Mouse (Mus musculus) CH12.LX (cell line): ENCODE measurements around the gene Insig1. TPM values are rescaled to one million over a fixed set of nuclear protein-coding genes. Genes with fewer than 3 reads are reported as not detected.

Experiments
- DNase-seq: peaks from one replicate; pipeline ENCODE4 v3.0.0-alpha.2; 2013; ENCODE audit errors: extremely low read depth
- H3K27ac ChIP-seq: 2 replicates; pipeline ENCODE4 v1.5.1; 2012; ENCODE audit warnings: low read depth, mild to moderate bottlenecking, control low read depth, moderate library complexity; ENCODE audit not compliant: insufficient read depth
- H3K27me3 ChIP-seq: replicated peaks from 2 replicates; pipeline ENCODE3; 2012; ENCODE audit warnings: inconsistent platforms
- H3K36me3 ChIP-seq, 2 experiments: replicated peaks in 1 of 2; 2 replicates each; pipeline versions ENCODE3 to v1.6.1; 2012; ENCODE audit warnings: inconsistent platforms in 1 of 2, low read length in 1 of 2, mild to moderate bottlenecking in 1 of 2, mixed read lengths in 1 of 2, moderate library complexity in 1 of 2; ENCODE audit not compliant: control insufficient read depth in 1 of 2, insufficient read depth in 1 of 2
- H3K4me1 ChIP-seq, 2 experiments: 2 replicates each; pipeline ENCODE4 v1.6.1; 2012; ENCODE audit warnings: inconsistent platforms in 1 of 2, moderate library complexity in 1 of 2; ENCODE audit not compliant: insufficient read depth in 2 of 2, control insufficient read depth in 1 of 2
- H3K4me2 ChIP-seq: 2 replicates; pipeline ENCODE4 v1.6.1; 2012; ENCODE audit warnings: low read depth, mild to moderate bottlenecking, control low read depth; ENCODE audit not compliant: poor library complexity, insufficient read depth, severe bottlenecking
- H3K4me3 ChIP-seq, 3 experiments: fragments of 150-350 bp in 1 of 3; sonication (generic) in 1 of 3; replicated peaks in 1 of 3; 2 replicates each; pipeline versions ENCODE3 to v1.5.1; 2011 to 2012; ENCODE audit warnings: low read depth in 2 of 3, low read length in 2 of 3, mild to moderate bottlenecking in 2 of 3, moderate library complexity in 2 of 3, control low read depth in 1 of 3, improper control_type of control experiment in 1 of 3, inconsistent platforms in 1 of 3, mixed read lengths in 1 of 3; ENCODE audit not compliant: poor library complexity in 1 of 3
- H3K79me2 ChIP-seq: replicated peaks from 2 replicates; pipeline ENCODE4 v1.6.1; 2012; ENCODE audit warnings: mild to moderate bottlenecking, moderate library complexity; ENCODE audit not compliant: control insufficient read depth, poor library complexity, insufficient read depth, severe bottlenecking; ENCODE audit errors: extremely low read depth
- H3K9ac ChIP-seq: 2 replicates; pipeline ENCODE4 v1.6.1; 2012; ENCODE audit warnings: low read depth, mild to moderate bottlenecking, control low read depth, moderate library complexity; ENCODE audit not compliant: insufficient read depth
- H3K9me3 ChIP-seq: replicated peaks from 2 replicates; pipeline ENCODE3; 2012; ENCODE audit warnings: low read length, inconsistent platforms, mixed read lengths
- BHLHE40 ChIP-seq: IDR thresholded peaks from 2 replicates; pipeline ENCODE4 v1.6.1; 2011; ENCODE audit warnings: mild to moderate bottlenecking, low read depth, low read length, improper control_type of control experiment
- CHD2 ChIP-seq: IDR thresholded peaks from 2 replicates; pipeline ENCODE4 v1.6.1; 2011; ENCODE audit warnings: low read length, improper control_type of control experiment
- CTCF ChIP-seq, 2 experiments: IDR thresholded peaks in 1 of 2; conservative IDR thresholded peaks in 1 of 2; 2 replicates each; pipeline ENCODE4 v1.5.1; 2011 to 2012; ENCODE audit warnings: low read depth in 2 of 2, low read length in 2 of 2, improper control_type of control experiment in 1 of 2, inconsistent platforms in 1 of 2, mild to moderate bottlenecking in 1 of 2, moderate library complexity in 1 of 2
- E2F4 ChIP-seq: IDR thresholded peaks from 2 replicates; pipeline ENCODE4 v1.6.1; 2011; ENCODE audit warnings: low read depth, low read length, improper control_type of control experiment; ENCODE audit not compliant: insufficient replicate concordance
- ELF1 ChIP-seq: IDR thresholded peaks from 2 replicates; pipeline ENCODE4 v1.6.1; 2014; ENCODE audit warnings: low read depth, mild to moderate bottlenecking, inconsistent platforms, low read length, improper control_type of control experiment
- EP300 ChIP-seq: IDR thresholded peaks from 2 replicates; pipeline ENCODE4 v1.6.1; 2011; ENCODE audit warnings: low read length, improper control_type of control experiment
- ETS1 ChIP-seq: conservative IDR thresholded peaks from 2 replicates; pipeline ENCODE4 v1.6.1; 2012; ENCODE audit warnings: low read depth, mild to moderate bottlenecking, inconsistent platforms, low read length, improper control_type of control experiment, moderate library complexity
- GABPA ChIP-seq: IDR thresholded peaks from 2 replicates; pipeline ENCODE4 v1.6.1; 2012; ENCODE audit warnings: low read depth, low read length, improper control_type of control experiment, inconsistent platforms; ENCODE audit not compliant: insufficient replicate concordance
- JUND ChIP-seq: conservative IDR thresholded peaks from 2 replicates; pipeline ENCODE4 v1.6.1; 2011; ENCODE audit warnings: low read depth, low read length, improper control_type of control experiment
- KAT2A ChIP-seq: IDR thresholded peaks from 2 replicates; pipeline ENCODE4 v1.6.1; 2012; ENCODE audit warnings: low read length, improper control_type of control experiment, inconsistent platforms; ENCODE audit not compliant: insufficient replicate concordance
- MAFK ChIP-seq: IDR thresholded peaks from 2 replicates; pipeline ENCODE4 v1.6.1; 2011; ENCODE audit warnings: low read length, improper control_type of control experiment; ENCODE audit not compliant: insufficient replicate concordance
- MAX ChIP-seq: IDR thresholded peaks from 2 replicates; pipeline ENCODE4 v1.6.1; 2011; ENCODE audit warnings: low read length, improper control_type of control experiment
- MEF2A ChIP-seq: IDR thresholded peaks from 2 replicates; pipeline ENCODE4 v1.6.1; 2014; ENCODE audit warnings: low read depth, mild to moderate bottlenecking, inconsistent platforms, low read length, improper control_type of control experiment, borderline replicate concordance
- MXI1 ChIP-seq: IDR thresholded peaks from 2 replicates; pipeline ENCODE4 v1.6.1; 2011; ENCODE audit warnings: mild to moderate bottlenecking, low read depth, low read length, improper control_type of control experiment
- MYC ChIP-seq: IDR thresholded peaks from 2 replicates; pipeline ENCODE4 v1.6.1; 2011; ENCODE audit warnings: low read depth, mild to moderate bottlenecking, improper control_type of control experiment, low read length
- NELFE ChIP-seq: IDR thresholded peaks from 2 replicates; pipeline ENCODE4 v1.6.1; 2011; ENCODE audit warnings: low read depth, low read length, improper control_type of control experiment
- NRF1 ChIP-seq: IDR thresholded peaks from 2 replicates; pipeline ENCODE4 v1.6.1; 2014; ENCODE audit warnings: low read depth, mild to moderate bottlenecking, inconsistent platforms, low read length, improper control_type of control experiment, moderate library complexity
- PAX5 ChIP-seq: IDR thresholded peaks from 2 replicates; pipeline ENCODE4 v1.6.1; 2012; ENCODE audit warnings: low read length, inconsistent platforms, mixed read lengths
- POLR2A ChIP-seq: IDR thresholded peaks from 2 replicates; pipeline ENCODE4 v1.6.1; 2011; ENCODE audit warnings: low read depth, mild to moderate bottlenecking, improper control_type of control experiment, low read length
- RAD21 ChIP-seq: IDR thresholded peaks from 2 replicates; pipeline ENCODE4 v1.6.1; 2011; ENCODE audit warnings: low read depth, mild to moderate bottlenecking, low read length, improper control_type of control experiment, moderate library complexity
- RCOR1 ChIP-seq: conservative IDR thresholded peaks from 2 replicates; pipeline ENCODE4 v1.6.1; 2012; ENCODE audit warnings: low read depth, mild to moderate bottlenecking, inconsistent platforms, low read length, improper control_type of control experiment
- SIN3A ChIP-seq: IDR thresholded peaks from 2 replicates; pipeline ENCODE4 v1.6.1; 2012; ENCODE audit warnings: low read length, improper control_type of control experiment, inconsistent platforms
- TCF12 ChIP-seq: IDR thresholded peaks from 2 replicates; pipeline ENCODE4 v1.6.1; 2014; ENCODE audit warnings: low read depth, mild to moderate bottlenecking, inconsistent platforms, low read length, improper control_type of control experiment
- UBTF ChIP-seq: IDR thresholded peaks from 2 replicates; pipeline ENCODE4 v1.6.1; 2012; ENCODE audit warnings: low read depth, mild to moderate bottlenecking, inconsistent platforms, low read length, improper control_type of control experiment, moderate library complexity
- USF1 ChIP-seq: IDR thresholded peaks from 2 replicates; pipeline ENCODE4 v1.6.1; 2014; ENCODE audit warnings: low read depth, mild to moderate bottlenecking, inconsistent platforms, low read length, improper control_type of control experiment
- USF2 ChIP-seq: conservative IDR thresholded peaks from 2 replicates; pipeline ENCODE4 v1.6.1; 2011; ENCODE audit warnings: low read depth, low read length, improper control_type of control experiment
- ZC3H11A ChIP-seq: IDR thresholded peaks from 2 replicates; pipeline ENCODE4 v1.6.1; 2012; ENCODE audit warnings: low read depth, mild to moderate bottlenecking, inconsistent platforms, low read length, improper control_type of control experiment
- ZNF384 ChIP-seq: IDR thresholded peaks from 2 replicates; pipeline ENCODE4 v1.6.1; 2012; ENCODE audit warnings: low read depth, low read length, improper control_type of control experiment, inconsistent platforms
- dilution Hi-C: fragments of 300-500 bp; cut with MboI; formaldehyde crosslinking; loops from 2 replicates; pipeline ENCODE4 v1.14.3; 2020; ENCODE audit warnings: low sequenced_read_pairs; ENCODE audit not compliant: extremely low pct_unique_long_range_greater_than_20kb, extremely low pct_ligation_motif_present
- in situ Hi-C: fragments of 300-500 bp; cut with MboI; formaldehyde crosslinking; loops from 3 replicates; pipeline ENCODE4 v1.14.3; 2019; ENCODE audit warnings: low sequenced_read_pairs, low pct_ligation_motif_present, low pct_unique_long_range_greater_than_20kb, mixed read lengths
- polyA plus RNA-seq: library from polyadenylated mRNA; unstranded; fragments of >175 nt; gene quantifications from 2 replicates; pipeline ENCODE4 v1.2.1, GENCODE M21; 2012; ENCODE audit warnings: low read depth; ENCODE audit not compliant: insufficient read length
- total RNA-seq, 2 experiments: library from RNA; depleted of rRNA; stranded (reverse); fragments of 300-350 nt in 1 of 2; fragments of >200 nt in 1 of 2; gene quantifications; 2 replicates each; pipeline ENCODE4 v1.2.3; 2012 to 2014

Gene Insig1
- total and polyA plus RNA-seq, 3 experiments, result 79.4 to 217 (median 96.9) TPM

GRCm38 (mm10) chr5:28070149-28070827, 875 bp upstream of the Insig1 start:
- Histone ChIP-seq H3K4me2 (peak overlapping the region; percentile 85), H3K9ac (peak overlapping the region; percentile 62), H3K27me3 (peaks cover 2% of the 10 kb centered on the region), H3K36me3 (peaks cover 18 to 31% of the 10 kb centered on the region in 2 experiments), H3K4me3 (peak overlapping the region; percentile 50 to 67 (median 67))
- in situ Hi-C loops, result no loop called here
- TF ChIP-seq EP300, result peak; percentile 44; the same call in 1 of the 2 replicates
- TF ChIP-seq NELFE, result no peak; the same call in 1 of the 2 replicates
- TF ChIP-seq PAX5, result no peak
- 0 out of 2 replicates have a peak, but pooled peaks have one; percentile 15 for TF ChIP-seq MYC
- TF ChIP-seq UBTF, result no peak
- no peak for TF ChIP-seq ELF1
- TF ChIP-seq TCF12, result peak; percentile 88
- TF ChIP-seq ETS1, result peak; percentile 89
- TF ChIP-seq ZC3H11A, result no peak
- peak; percentile 70 for TF ChIP-seq SIN3A
- TF ChIP-seq MXI1, result 0 out of 2 replicates have a peak, but pooled peaks have one; percentile 16
- no peak for TF ChIP-seq MEF2A
- peak; percentile 58 for TF ChIP-seq BHLHE40
- no peak for TF ChIP-seq POLR2A
- TF ChIP-seq, all 38 proteins: peak for 7
- peak overlapping the region; percentile 53 for H3K27ac ChIP-seq
- no peaks in the 10 kb centered on the region for H3K9me3 ChIP-seq
- DNase-seq, result peak; percentile 79
- dilution Hi-C loops, result no loop called here
- peaks cover 19 to 63% of the 10 kb centered on the region in 2 experiments for H3K4me1 ChIP-seq
- peaks cover 22% of the 10 kb centered on the region for H3K79me2 ChIP-seq

GRCm38 (mm10) chr5:28071456-28072223, 477 bp downstream of the Insig1 start:
- peaks cover 19 to 54% of the 10 kb centered on the region in 2 experiments for H3K4me1 ChIP-seq
- no peaks in the 10 kb centered on the region for H3K9me3 ChIP-seq
- peak; percentile 91 for DNase-seq
- peak overlapping the region; percentile 83 for H3K27ac ChIP-seq
- peaks cover 2% of the 10 kb centered on the region for H3K27me3 ChIP-seq
- H3K4me2 ChIP-seq, result peak overlapping the region; percentile 89
- in situ Hi-C loops, result no loop called here
- peak overlapping the region; percentile 62 for H3K9ac ChIP-seq
- peak overlapping the region; percentile 62 to 95 (median 67) for H3K4me3 ChIP-seq
- dilution Hi-C loops, result no loop called here
- peaks cover 22% of the 10 kb centered on the region for H3K79me2 ChIP-seq
- peaks cover 30 to 45% of the 10 kb centered on the region in 2 experiments for H3K36me3 ChIP-seq
- no peak for TF ChIP-seq CTCF (conservative IDR thresholded peaks at IDR 0.05 in 1 of 2, IDR thresholded peaks at IDR 0.05 in 1 of 2; ENCODE audit: low read depth in 2 of 2, low read length in 2 of 2)
- no peak for TF ChIP-seq E2F4
- TF ChIP-seq MAFK, result no peak
- TF ChIP-seq ETS1, result peak; percentile 83
- no peak for TF ChIP-seq MEF2A
- peak; percentile 98 for TF ChIP-seq MAX
- peak; percentile 54; the same call in 1 of the 2 replicates for TF ChIP-seq MYC
- no peak for TF ChIP-seq ZNF384
- no peak for TF ChIP-seq POLR2A
- 0 out of 2 replicates have a peak, but pooled peaks have one; percentile 8 for TF ChIP-seq NRF1
- no peak for TF ChIP-seq PAX5
- no peak for TF ChIP-seq GABPA
- peak; percentile 57 for TF ChIP-seq USF1
- peak; percentile 68 for TF ChIP-seq CHD2
- TF ChIP-seq JUND, result no peak
- no peak for TF ChIP-seq RCOR1
- TF ChIP-seq TCF12, result peak; percentile 54; the same call in 1 of the 2 replicates
- TF ChIP-seq KAT2A, result no peak
- TF ChIP-seq EP300, result no peak
- 0 out of 2 replicates have a peak, but pooled peaks have one; percentile 43 for TF ChIP-seq UBTF
- peak; percentile 54 for TF ChIP-seq USF2
- TF ChIP-seq SIN3A, result peak; percentile 98
- no peak for TF ChIP-seq RAD21
- no peak for TF ChIP-seq NELFE
